Mouse (Mus musculus) lung, embryonic 14.5 days (tissue): ENCODE measurements around the gene Gatd1. TPM values are rescaled to one million over a fixed set of nuclear protein-coding genes. Genes with fewer than 3 reads are reported as not detected.
A peak's percentile ranks its signal among the peaks of the same experiment; 100 is the strongest.

Experiments
- ATAC-seq: fragments of 200-750 bp; cut with Nextera tagmentation; 2 replicates; pipeline ENCODE4 v1.8.0; 2017; ENCODE audit warnings: mild to moderate bottlenecking, moderate TSS enrichment, moderate library complexity; ENCODE audit not compliant: insufficient read depth
- DNase-seq: peaks from one replicate; pipeline ENCODE4 v3.0.0-alpha.2; 2015
- H3K27ac ChIP-seq: fragments of 300-500 bp; sonication (generic); 2 replicates; pipeline ENCODE4 v1.5.1; 2014; ENCODE audit warnings: low read depth, mild to moderate bottlenecking, moderate library complexity
- H3K27me3 ChIP-seq: fragments of 300-500 bp; sonication (generic); 2 replicates; pipeline ENCODE4 v1.6.1; 2014; ENCODE audit warnings: low read length, control low read depth; ENCODE audit not compliant: insufficient read depth
- H3K36me3 ChIP-seq: fragments of 300-500 bp; sonication (generic); 2 replicates; pipeline ENCODE4 v1.6.1; 2014; ENCODE audit warnings: control low read depth; ENCODE audit not compliant: insufficient read depth
- H3K4me1 ChIP-seq: fragments of 300-500 bp; sonication (generic); 2 replicates; pipeline ENCODE4 v1.6.1; 2014; ENCODE audit warnings: antibody characterized with exemption, control low read depth; ENCODE audit not compliant: insufficient read depth
- H3K4me2 ChIP-seq: fragments of 300-500 bp; sonication (generic); 2 replicates; pipeline ENCODE4 v1.6.1; 2014; ENCODE audit warnings: mild to moderate bottlenecking
- H3K4me3 ChIP-seq: fragments of 300-500 bp; sonication (generic); 2 replicates; pipeline ENCODE4 v1.5.1; 2014; ENCODE audit warnings: low read depth, low read length
- H3K9ac ChIP-seq: fragments of 300-500 bp; sonication (generic); 2 replicates; pipeline ENCODE4 v1.6.1; 2014
- H3K9me3 ChIP-seq: fragments of 300-500 bp; sonication (generic); 2 replicates; pipeline ENCODE4 v1.6.1; 2016; ENCODE audit warnings: low read depth, low read length, control low read depth
- CTCF ChIP-seq: IDR thresholded peaks from 2 replicates; pipeline ENCODE4 v1.5.1; 2016; ENCODE audit warnings: antibody characterized with exemption, low read depth
- whole genome bisulfite sequencing: fragments of 180-500 bp; shearing (Covaris S2); extraction: QIAGEN DNeasy Blood & Tissue Kit; methylation state at CpG from one replicate; pipeline ENCODE4 v1.1.7; 2014; 5-methylcytosine and 5-hydroxymethylcytosine counted together
- polyA plus RNA-seq: library from polyadenylated mRNA; unstranded; fragments of >200 nt; fragmentation: Nextera tagmentation; extraction: Ambion mirVana; gene quantifications from 2 replicates; pipeline ENCODE4 v1.2.1, GENCODE M21; 2014

The Gatd1 gene
- polyA plus RNA-seq, 1 experiment from 2014 or later = 48.5 TPM

DNA sequence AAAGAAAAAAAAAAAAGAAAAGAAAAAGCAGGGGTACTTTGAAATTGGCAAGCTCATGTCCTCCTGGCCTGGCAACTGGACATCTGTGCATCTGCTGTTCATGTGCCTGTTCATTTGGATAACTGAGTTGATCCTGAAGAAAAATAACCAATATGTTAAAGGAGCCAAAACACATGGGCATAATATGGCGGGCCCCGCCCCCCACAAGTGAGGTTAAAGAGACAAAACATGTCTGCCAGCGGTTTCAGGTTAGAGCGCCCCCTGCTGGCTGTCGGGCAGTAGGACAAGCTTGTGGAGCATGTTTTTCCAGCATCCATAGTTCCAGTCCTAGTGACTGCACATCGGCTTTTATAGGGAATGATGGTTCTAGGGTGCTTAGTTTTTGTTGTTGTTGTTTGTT is 19.2 kb downstream of the Gatd1 start:
- ATAC-seq (no peak), DNase-seq (peak; percentile 80)
- 22% methylated on average over 6 of the region's 6 CpGs for WGBS
- Histone ChIP-seq H3K4me3 (no peak overlapping the region), H3K9me3 (no peaks in the 10 kb centered on the region), H3K4me2 (no peak overlapping the region), H3K27me3 (no peaks in the 10 kb centered on the region), H3K36me3 (peaks cover 32% of the 10 kb centered on the region), H3K27ac (no peak overlapping the region), H3K9ac (no peak overlapping the region), H3K4me1 (peaks cover 3% of the 10 kb centered on the region; the same call in 1 of the 2 replicates)
- peak; percentile 89 for TF ChIP-seq CTCF

- WGBS = 81% methylated on average over 7 of the region's 7 CpGs
- Histone ChIP-seq H3K27me3 (no peaks in the 10 kb centered on the region), H3K4me1 (peaks cover 3% of the 10 kb centered on the region; the same call in 1 of the 2 replicates), H3K27ac (0 out of 2 replicates have a peak overlapping the region, but pooled peaks have one; percentile 12), H3K4me3 (no peak overlapping the region), H3K36me3 (peaks cover 27% of the 10 kb centered on the region), H3K9ac (no peak overlapping the region), H3K4me2 (no peak overlapping the region), H3K9me3 (no peaks in the 10 kb centered on the region)
- TF ChIP-seq CTCF = no peak
- no peak for DNase-seq
- ATAC-seq = no peak
These were observed 19.8 kb downstream of the Gatd1 start for GRCm38 (mm10) chr7:141394158-141394557.

GRCm38 (mm10) chr7:141392552-141393222 is 21.2 kb downstream of the Gatd1 start:
- ATAC-seq (no peak; the same call in 1 of the 2 replicates), DNase-seq (no peak)
- Histone ChIP-seq H3K4me1 (peaks cover 3% of the 10 kb centered on the region; the same call in 1 of the 2 replicates), H3K36me3 (peaks cover 12% of the 10 kb centered on the region; the same call in 1 of the 2 replicates), H3K9ac (peak overlapping the region; percentile 30), H3K4me2 (peak overlapping the region; percentile 83), H3K27ac (peak overlapping the region; percentile 4; the same call in 1 of the 2 replicates), H3K9me3 (no peaks in the 10 kb centered on the region), H3K27me3 (no peaks in the 10 kb centered on the region), H3K4me3 (peak overlapping the region; percentile 70)
- TF ChIP-seq CTCF = no peak
- whole genome bisulfite sequencing = 34% methylated on average over 9 of the region's 9 CpGs

DNA sequence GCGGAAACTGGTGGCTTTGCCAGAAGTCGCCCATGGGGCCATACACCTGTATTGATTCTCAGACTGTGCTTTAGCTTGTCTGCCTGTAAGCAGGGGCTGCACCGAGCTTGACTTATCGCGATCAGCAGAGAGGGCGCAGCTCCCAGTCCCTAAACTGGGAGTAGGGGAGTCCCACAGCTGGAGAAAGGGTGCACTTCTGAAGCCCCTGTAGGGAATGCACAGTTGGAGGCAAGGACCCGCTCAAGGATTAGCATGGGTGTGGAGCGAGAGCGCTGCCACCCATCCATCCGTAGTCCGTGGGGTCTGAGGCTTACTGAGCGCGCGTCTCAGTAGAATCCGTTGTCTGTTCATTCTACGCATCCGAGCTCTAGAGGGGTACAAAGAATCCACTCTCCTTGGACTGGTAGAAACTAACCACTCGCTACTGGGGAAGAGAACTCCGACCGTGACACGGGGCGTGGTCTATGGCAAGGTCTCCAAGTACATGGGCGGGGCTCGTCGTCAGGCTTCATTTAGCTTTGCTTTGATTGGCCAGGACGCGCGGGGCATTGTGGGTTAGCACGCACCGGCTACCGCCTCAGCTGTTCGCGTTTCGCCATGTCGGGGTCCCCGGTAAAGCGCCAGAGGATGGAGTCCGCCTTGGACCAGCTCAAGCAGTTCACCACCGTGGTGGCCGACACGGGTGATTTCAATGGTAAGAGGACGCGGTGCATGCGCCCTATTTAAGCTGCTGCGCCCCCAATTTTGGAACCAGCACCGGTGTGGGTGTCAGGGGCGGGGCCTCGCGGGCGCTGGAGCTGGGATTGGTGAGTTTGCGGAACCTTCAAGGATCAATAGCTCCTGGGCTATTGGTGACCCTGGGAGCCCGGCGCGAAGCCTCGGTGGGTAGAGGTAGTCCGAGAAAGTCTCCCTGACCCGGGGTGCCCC is 22.0 kb downstream of the Gatd1 start, which contains the start of gene Taldo1:
Gene Taldo1 (plus strand): TSS at position 575 of the 927 bp plus-strand sequence.
- Histone ChIP-seq H3K9ac (peak within 1 kb of the TSS; percentile 60), H3K27ac (peak within 1 kb of the TSS; percentile 74), H3K4me2 (peak within 1 kb of the TSS; percentile 83), H3K36me3 (peaks cover 12% of the 10 kb centered on the region; the same call in 1 of the 2 replicates), H3K4me3 (peak within 1 kb of the TSS; percentile 70), H3K9me3 (no peaks in the 10 kb centered on the region), H3K4me1 (peaks cover 3% of the 10 kb centered on the region; the same call in 1 of the 2 replicates), H3K27me3 (no peaks in the 10 kb centered on the region)
- ATAC-seq (peak; percentile 94), DNase-seq (peak; percentile 98)
- TF ChIP-seq CTCF = no peak
- under 1% methylated on average over 57 of the region's 57 CpGs for WGBS

GRCm38 (mm10) chr7:141390326-141391259 is 23.3 kb downstream of the Gatd1 start:
- H3K4me3 ChIP-seq = no peak overlapping the region
- ATAC-seq = no peak
- H3K27ac ChIP-seq = no peak overlapping the region
- DNase-seq = no peak
- H3K27me3 ChIP-seq = no peaks in the 10 kb centered on the region
- no peak for TF ChIP-seq CTCF
- H3K9ac ChIP-seq = no peak overlapping the region; the same call in 1 of the 2 replicates
- no peaks in the 10 kb centered on the region for H3K36me3 ChIP-seq
- 46% methylated on average over 9 of the region's 9 CpGs for WGBS
- H3K4me1 ChIP-seq = peaks cover 3% of the 10 kb centered on the region; the same call in 1 of the 2 replicates
- H3K9me3 ChIP-seq = no peaks in the 10 kb centered on the region
- H3K4me2 ChIP-seq = peak overlapping the region; percentile 83

DNA sequence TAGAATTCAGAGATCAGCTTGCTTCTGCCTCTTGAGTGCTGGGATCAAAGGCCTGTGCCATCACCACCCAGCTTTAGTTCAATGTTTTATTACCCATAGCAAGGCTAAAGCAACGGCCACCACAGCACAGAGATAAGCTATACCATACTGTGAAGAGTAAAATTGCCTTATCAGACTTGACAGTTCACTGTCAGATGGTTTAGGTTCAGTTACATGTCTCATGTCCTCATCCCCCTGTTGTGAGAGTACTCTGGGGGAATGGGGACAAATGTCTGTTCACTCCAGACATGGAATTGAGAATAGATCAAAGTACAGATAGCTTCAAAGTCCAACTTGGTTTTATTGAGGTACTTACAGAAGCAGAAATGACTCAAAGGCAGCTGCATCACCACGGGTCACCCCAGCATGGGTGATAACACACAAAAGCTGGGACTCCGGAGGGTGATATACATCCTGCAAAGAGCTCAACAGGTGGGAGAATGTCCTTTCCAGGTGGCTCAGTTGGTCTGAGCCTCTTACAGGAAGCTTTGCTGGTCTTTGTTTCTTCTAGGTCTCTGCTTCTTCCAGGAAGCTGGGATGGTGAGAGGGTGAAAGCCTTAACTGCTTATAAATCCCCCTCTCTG is 25.3 kb downstream of the Gatd1 start:
- no peak for ATAC-seq
- Histone ChIP-seq H3K36me3 (no peaks in the 10 kb centered on the region), H3K9ac (no peak overlapping the region), H3K4me1 (peaks cover 3% of the 10 kb centered on the region; the same call in 1 of the 2 replicates), H3K4me2 (no peak overlapping the region), H3K27ac (no peak overlapping the region), H3K4me3 (no peak overlapping the region), H3K27me3 (no peaks in the 10 kb centered on the region), H3K9me3 (no peaks in the 10 kb centered on the region)
- TF ChIP-seq CTCF = no peak
- no peak for DNase-seq
- WGBS = 29% methylated on average over 3 of the region's 3 CpGs
